Comparison of ENCODE assay signal across 8 mouse cellular contexts in the genomic region with DNA sequence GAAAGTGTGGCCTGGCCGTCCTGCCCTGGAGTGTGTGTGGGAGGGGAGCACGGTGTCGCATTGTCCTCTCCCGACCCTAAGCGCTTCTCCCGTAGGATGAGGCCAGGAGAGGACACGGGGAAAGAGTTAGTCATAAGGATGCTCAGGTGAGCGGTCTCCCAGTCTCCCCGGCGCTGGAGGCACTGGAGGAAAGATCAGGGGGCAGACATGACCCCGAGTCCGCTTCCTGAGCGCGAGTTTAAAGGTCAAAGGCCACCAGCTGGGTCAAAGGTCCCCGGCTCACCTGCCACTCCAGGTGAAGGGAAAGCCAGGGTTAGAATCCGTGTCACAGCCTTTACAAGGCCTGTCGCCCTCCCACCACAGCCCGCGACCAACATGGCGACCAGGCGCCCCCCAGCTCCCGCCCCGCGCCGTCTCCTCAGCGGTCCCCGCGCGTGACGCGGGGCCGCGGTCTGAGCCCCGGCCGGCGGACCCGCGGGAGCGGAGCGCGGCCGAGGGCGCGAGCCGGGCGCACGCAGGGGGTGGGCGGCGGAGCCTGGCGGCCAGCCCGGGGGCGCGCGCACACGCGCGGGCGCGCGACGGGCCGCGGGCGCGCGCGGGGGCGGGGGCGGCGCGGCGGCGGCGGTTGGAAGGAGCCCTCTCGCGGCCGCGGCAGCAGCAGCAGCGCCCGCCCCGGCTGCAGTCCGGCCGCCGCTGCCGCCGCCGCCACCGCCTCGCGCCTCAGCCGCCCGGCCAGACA. TPM values are rescaled to one million over a fixed set of nuclear protein-coding genes. Genes with fewer than 3 reads are reported as not detected.
A peak's percentile ranks its signal among the peaks of the same experiment; 100 is the strongest.
DNase-seq lines count a peak whose midpoint lies in the region; ATAC-seq lines count a peak whose summit lies in the region.

A gene (plus strand): TSS at position 594 of the 739 bp plus-strand sequence.

- WGBS in hindbrain, embryonic 10.5 days, result 6% methylated on average over 83 of the region's 92 CpGs

- no peaks in the 10 kb centered on the region for H3K36me3 ChIP-seq in hindbrain, embryonic 10.5 days

- H3K4me1 ChIP-seq in hindbrain, embryonic 10.5 days (replicated peaks), result no peaks in the 10 kb centered on the region; the same call in 1 of the 2 replicates

- ATAC-seq in frontal cortex, adult (ENCODE audit: low TSS enrichment), result peak; percentile 77

- DNase-seq in MN1 (ENCODE audit: low spot score), result peak; percentile 76
- peak; percentile 79 for DNase-seq in cerebellum, adult 8-10 months
- DNase-seq in hindbrain, embryonic 10.5 days (ENCODE audit: low spot score), result peak; percentile 64
- DNase-seq in layer of hippocampus, postnatal 14 days (ENCODE audit: low spot score in 2 of 2), result peak; percentile 63 to 71
- peak; percentile 51 for DNase-seq in lung, postnatal 25 days (ENCODE audit: low spot score)
- DNase-seq in retina, embryonic 14.5 days (ENCODE audit: low spot score), result peak; percentile 80
- DNase-seq in urinary bladder, adult 2 months (ENCODE audit: low spot score), result peak; percentile 61

- peak within 1 kb of the TSS; percentile 95 for H3K27ac ChIP-seq in hindbrain, embryonic 10.5 days

- peak within 1 kb of the TSS; percentile 77 for H3K4me3 ChIP-seq in hindbrain, embryonic 10.5 days

- H3K27me3 ChIP-seq in hindbrain, embryonic 10.5 days (ENCODE audit: insufficient read depth, poor library complexity, severe bottlenecking), result peaks cover 35% of the 10 kb centered on the region

- no peaks in the 10 kb centered on the region for H3K9me3 ChIP-seq in hindbrain, embryonic 10.5 days

RNA-seq across cellular contexts. Expression of the gene that starts here (rescaled TPM):
- polyA plus RNA-seq in hindbrain, embryonic 10.5 days (2016; fragmentation: Nextera tagmentation; extraction: Ambion mirVana), result 4.7 and 7.4 TPM in 2 replicates
- total RNA-seq in layer of hippocampus, postnatal 14 days (2021), result 10 to 100 TPM; 36.0 to 37.0 TPM
- 3.3 and 3.6 TPM in 2 replicates for polyA plus RNA-seq in urinary bladder, adult 2 months (2012; rRNA removed)

Comparison
In these comparisons a context has a peak if more than half of its experiments do, and no peak if none do; other contexts are left out.
1. Peak in every context shown above with its lines: DNase-seq, ATAC-seq, H3K4me3 ChIP-seq and H3K27ac ChIP-seq.